Mouse (Mus musculus): Measurements from ENCODE around the gene Acvr2b.

Gene Acvr2b

DNA sequence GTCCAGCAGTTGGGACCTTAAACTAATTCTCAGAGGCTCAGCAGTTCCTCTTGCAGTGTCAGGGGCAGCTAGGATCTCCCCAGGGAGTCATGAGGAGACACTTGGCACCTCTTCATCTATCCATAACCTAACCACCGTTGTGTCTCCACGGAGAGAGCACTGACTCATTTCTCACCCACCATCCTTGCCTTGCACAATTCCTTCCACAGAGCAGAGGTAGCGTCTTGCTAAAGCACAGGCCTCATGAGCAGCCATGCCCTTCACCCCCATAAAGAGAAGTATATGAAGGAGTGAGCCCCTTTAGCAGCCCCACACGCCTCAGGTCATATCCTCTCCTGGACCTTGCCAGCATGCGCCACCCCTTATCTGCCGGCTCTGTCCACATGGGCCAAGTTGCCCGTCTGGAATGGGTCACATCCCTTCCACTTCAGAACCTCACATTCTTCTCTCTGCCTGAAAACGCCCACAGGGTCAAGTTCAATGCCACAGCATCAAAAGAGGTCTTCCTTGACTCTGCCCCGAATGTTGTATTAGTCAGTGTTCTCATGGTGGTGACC lies 71.8 kb downstream of the Acvr2b start:
- no peak for DNase-seq (ENCODE audit: low read depth, low spot score)

DNA sequence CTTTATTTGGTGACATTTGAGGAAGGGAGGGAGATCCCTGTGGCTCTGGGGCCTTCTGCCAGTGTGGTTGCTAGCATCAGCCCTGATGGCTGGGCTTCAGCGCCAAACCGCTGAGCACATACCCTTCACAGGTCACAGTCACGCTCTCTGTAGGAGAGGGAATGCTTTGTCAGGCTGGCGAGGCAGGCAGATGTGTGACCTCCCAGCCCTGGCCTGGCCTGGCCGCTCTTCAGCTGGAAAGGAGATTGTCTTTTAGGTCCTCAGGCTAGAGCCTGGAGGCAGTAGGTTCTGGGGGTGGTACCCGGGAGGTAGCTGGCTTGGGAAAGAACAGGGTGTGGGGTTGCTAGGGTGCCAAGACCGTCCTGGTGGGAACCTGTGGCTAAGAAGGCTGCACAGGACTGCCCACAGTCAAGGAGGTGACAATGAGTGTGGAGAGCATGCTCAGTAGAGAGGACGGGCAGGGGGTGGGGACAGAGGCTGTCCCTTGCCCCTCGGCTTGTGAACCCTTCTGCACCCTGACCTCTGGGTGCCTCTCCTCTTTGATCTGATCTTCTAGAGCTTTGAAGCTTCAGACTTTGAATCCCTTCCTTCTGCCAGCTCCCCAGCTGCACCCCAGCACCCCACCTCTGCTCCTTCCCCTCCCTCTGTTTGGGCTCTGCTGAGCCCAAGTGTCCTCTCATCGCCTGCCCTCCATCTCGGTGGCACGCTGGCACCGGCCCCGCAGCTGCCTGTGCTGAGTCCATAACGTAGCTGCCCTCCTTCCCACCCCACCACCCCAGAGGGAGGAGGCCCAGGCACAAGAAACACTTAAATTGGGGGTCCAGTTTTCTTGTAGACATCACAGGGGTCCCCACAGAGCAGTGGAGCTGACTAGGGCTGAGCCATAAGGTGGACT lies 73.0 kb downstream of the Acvr2b start:
- no peak for DNase-seq (ENCODE audit: low read depth, low spot score)

DNA sequence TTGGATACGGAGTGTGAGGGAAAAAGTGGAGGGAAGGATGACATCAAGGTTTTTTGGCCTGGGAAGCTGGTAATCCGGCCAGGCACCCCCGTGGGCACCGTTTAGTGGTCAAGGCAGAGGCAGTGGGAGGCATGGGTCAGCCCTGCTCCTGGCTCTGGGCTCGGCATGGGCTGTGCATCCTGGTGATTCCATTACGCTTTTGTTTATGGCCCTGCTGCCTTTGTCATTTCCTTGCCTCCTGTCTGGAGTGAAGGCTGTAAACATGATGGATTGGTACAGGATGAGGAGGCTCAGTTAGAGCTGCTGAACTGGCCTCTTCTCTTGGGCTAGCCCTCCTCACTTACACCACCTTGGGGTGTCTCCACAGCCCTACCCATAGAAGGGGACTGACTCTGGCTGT lies 75.8 kb downstream of the Acvr2b start:
- DNase-seq (ENCODE audit: low read depth, low spot score), result no peak

DNA sequence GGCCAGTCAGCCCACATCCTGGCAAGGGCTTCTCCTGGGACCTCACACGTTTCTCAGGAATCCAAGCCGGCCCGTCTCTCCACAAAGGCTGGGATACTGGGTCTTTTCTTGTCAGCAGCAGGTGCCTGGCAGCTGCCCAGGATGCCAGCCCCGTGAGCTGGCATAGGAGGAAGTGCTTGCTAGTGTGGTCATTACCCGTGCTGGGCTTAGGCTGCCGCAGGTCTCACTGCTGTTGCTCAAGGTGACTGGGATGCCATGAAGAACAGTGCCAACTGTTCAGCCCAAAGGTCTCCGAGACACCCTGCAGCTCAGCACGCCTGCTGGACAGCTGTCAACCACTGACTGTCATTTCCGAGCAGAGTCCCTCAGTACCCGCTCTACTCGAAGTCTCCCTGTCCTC lies 76.4 kb downstream of the Acvr2b start:
- no peak for DNase-seq (ENCODE audit: low read depth, low spot score)

DNA sequence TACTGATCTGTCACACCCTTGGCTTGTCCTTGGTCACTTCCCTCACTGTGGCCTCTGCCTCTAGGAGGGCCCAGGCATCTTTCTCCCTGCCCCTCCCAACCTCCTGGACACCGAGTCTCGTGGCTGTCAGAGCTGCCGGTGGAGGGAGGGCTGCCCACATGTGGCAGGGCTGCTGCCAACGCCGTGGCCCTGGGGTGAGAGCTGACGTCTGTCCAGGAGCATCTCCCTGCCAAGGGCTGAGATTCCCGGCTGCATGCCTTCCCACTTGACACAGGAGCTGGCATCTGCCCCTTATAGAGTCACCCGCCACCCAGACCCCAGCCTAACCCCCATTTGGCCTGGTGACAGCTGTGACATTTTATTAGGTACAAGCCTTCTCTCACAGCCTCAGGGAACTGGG lies 77.4 kb downstream of the Acvr2b start:
- DNase-seq (ENCODE audit: low read depth, low spot score), result no peak

DNA sequence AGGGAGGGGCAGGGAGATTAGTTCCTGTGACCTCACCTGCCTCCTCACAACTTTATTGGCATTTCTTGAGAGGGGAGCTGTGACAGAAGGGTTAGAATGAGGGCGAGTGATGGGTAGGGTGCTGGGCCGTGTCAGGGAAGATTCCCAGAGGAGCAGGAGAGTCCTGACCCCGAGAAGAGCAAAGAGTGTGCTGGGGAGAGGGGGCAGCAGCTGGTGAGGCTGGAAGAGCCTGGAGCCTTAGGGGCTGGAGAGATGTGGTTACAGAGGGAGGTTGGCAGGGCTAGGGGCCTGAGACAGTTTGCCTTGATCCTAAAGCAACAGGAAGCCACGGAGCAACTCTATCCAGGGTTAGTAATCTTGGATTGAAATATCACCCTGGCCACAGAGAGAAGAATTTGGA lies 79.7 kb downstream of the Acvr2b start:
- no peak for DNase-seq (ENCODE audit: low read depth, low spot score)

DNA sequence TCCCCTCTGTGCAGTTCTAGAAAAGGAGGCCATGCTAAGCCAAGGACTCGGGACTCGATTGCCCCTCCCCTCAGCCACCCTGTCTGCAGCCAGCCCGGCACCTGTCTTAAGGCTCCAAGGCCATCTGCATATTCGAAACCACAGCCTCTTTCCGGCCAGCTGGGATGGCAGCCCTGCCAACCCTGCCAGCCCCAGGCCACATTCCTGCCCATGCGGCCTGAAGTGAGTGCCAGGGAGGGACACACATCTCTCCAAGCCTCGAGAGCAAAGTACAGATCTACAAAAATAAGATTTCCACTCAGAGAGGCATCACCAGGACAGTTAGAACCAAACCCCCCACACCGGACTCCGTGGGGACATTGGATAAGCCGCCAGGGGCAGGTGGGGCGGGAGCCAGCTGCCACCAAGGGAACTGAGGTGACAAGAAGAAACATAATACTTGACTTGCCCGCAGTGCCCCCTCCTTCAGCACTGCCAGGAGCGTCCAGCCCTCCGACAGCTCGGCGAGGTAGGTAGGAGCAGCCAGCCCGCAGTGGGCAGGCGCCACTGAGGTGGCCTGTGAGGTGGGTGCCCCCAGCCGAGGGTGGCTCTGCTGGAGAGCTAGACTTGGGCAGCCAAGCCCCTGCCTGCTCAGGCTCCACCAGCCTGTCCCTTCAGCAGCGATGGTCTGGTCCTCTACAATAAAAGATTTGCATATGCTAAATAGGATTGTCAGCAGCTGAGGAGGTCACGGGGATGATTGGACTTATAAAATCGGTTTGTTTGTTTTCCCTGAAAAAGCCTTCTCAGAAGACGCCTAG lies 81.8 kb downstream of the Acvr2b start:
- DNase-seq (ENCODE audit: low read depth, low spot score), result no peak

DNA sequence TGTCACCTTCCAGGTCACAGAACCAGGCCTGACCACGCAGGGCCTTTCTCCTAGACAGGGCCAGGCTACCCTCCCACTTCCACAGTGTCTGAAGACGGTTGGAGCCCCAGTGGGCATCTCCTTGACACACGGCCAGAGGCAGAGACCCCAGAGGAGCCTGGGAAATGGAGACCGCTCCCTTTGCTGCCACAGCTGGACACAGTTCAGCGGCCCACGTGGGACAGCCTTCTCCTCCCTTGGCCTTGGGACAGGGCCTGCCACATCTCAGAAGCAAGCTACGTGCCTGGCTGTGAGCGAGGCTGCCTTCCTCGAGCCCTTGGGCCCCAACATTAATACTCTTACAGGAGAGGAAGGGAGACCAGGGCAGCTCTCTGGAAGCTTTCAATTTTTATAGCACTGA lies 82.5 kb downstream of the Acvr2b start:
- DNase-seq (ENCODE audit: low read depth, low spot score), result no peak
